Mouse (Mus musculus): ENCODE measurements at regions not wholly inside any gene's neighbourhood (a gene's known extent, or its start where the extent isn't known, plus 50 kb on each side); places are given as distances from the start of the nearest gene placed in this dataset.

DNA sequence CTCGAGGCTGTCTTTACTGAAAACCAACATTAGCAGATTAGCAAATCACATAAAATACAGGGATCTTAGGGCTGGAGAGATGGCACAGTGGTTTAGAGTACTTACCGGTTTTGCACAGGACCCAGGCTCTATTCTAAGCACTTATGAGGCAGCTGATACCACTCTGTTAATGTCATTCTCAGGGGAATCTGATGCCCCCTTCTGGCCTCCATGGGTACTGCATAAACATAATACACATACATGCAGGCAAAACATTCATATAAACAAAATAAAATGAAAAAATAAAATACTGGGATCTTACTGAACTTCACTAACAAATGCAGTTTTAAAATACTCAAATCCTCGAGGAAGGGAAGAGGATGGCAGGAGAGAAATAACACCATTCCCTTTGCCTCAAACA is 164.3 kb upstream of the Supt20 start:
- no peaks in the 10 kb centered on the region for H3K27me3 ChIP-seq (ENCODE audit: control insufficient read depth, insufficient read depth, low read length)
- peaks cover 6% of the 10 kb centered on the region; the same call in 1 of the 2 replicates for H3K9me3 ChIP-seq (ENCODE audit: control insufficient read depth, low read length)
- no peak overlapping the region for H3K9ac ChIP-seq (ENCODE audit: low read length)
- no peak overlapping the region for H3K4me3 ChIP-seq (ENCODE audit: low read depth, low read length)
- no peak for DNase-seq (ENCODE audit: low spot score, missing footprints)
- no peaks in the 10 kb centered on the region for H3K36me3 ChIP-seq (ENCODE audit: control insufficient read depth, insufficient read depth, low read length)
- H3K4me2 ChIP-seq: no peak overlapping the region
- 82% methylated on average over 3 of the region's 3 CpGs for WGBS
- H3K4me1 ChIP-seq (ENCODE audit: control insufficient read depth, insufficient read depth, low read length): no peaks in the 10 kb centered on the region
- no peak overlapping the region for H3K27ac ChIP-seq (ENCODE audit: low read depth, low read length)
- ATAC-seq (ENCODE audit: low FRiP score): no peak

GRCm38 (mm10) chr3:54530251-54530650 is 162.4 kb upstream of the Supt20 start:
- Histone ChIP-seq H3K4me2 (no peak overlapping the region), H3K4me1 (ENCODE audit: control insufficient read depth, insufficient read depth, low read length) (peaks cover 3% of the 10 kb centered on the region; the same call in 1 of the 2 replicates), H3K27me3 (ENCODE audit: control insufficient read depth, insufficient read depth, low read length) (no peaks in the 10 kb centered on the region), H3K27ac (ENCODE audit: low read depth, low read length) (no peak overlapping the region), H3K36me3 (ENCODE audit: control insufficient read depth, insufficient read depth, low read length) (no peaks in the 10 kb centered on the region), H3K9ac (ENCODE audit: low read length) (no peak overlapping the region), H3K4me3 (ENCODE audit: low read depth, low read length) (no peak overlapping the region), H3K9me3 (ENCODE audit: control insufficient read depth, low read length) (peaks cover 6% of the 10 kb centered on the region; the same call in 1 of the 2 replicates)
- no peak for ATAC-seq (ENCODE audit: low FRiP score)
- no peak for DNase-seq (ENCODE audit: low spot score, missing footprints)
- 77% methylated on average over 6 of the region's 6 CpGs for WGBS

DNA sequence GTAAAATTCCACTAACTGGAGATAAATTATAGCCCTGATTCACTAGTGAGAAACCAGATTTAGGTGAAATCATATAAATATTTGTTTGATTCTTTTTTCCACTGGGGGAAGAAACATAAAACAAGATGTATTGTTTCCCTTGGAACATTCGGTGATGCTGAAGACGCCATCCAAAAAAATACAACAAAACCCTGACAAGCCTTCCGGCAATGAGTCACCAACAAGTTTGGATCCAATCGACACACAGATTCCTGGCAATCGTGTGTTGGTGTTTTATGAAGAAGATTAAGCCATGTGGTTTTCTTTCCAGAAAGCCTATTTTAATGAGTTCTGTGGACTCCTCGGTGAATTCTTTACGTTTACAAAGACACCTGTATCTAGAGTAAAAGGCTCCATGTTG is 157.2 kb upstream of the Supt20 start:
- Histone ChIP-seq H3K4me1 (ENCODE audit: control insufficient read depth, insufficient read depth, low read length) (peaks cover 3% of the 10 kb centered on the region; the same call in 1 of the 2 replicates), H3K36me3 (ENCODE audit: control insufficient read depth, insufficient read depth, low read length) (no peaks in the 10 kb centered on the region)
- no peak for ATAC-seq (ENCODE audit: low FRiP score)

GRCm38 (mm10) chr3:54538055-54538454 is 154.6 kb upstream of the Supt20 start:
- no peaks in the 10 kb centered on the region for H3K27me3 ChIP-seq (ENCODE audit: control insufficient read depth, insufficient read depth, low read length)
- H3K9ac ChIP-seq (ENCODE audit: low read length): no peak overlapping the region
- no peak overlapping the region for H3K4me3 ChIP-seq (ENCODE audit: low read depth, low read length)
- no peaks in the 10 kb centered on the region for H3K36me3 ChIP-seq (ENCODE audit: control insufficient read depth, insufficient read depth, low read length)
- ATAC-seq (ENCODE audit: low FRiP score): no peak
- no peak overlapping the region for H3K4me2 ChIP-seq
- no peak overlapping the region for H3K27ac ChIP-seq (ENCODE audit: low read depth, low read length)
- WGBS: 65% methylated on average over 3 of the region's 3 CpGs
- H3K9me3 ChIP-seq (ENCODE audit: control insufficient read depth, low read length): no peaks in the 10 kb centered on the region; the same call in 1 of the 2 replicates
- H3K4me1 ChIP-seq (ENCODE audit: control insufficient read depth, insufficient read depth, low read length): peaks cover 3% of the 10 kb centered on the region; the same call in 1 of the 2 replicates
- no peak for DNase-seq (ENCODE audit: low spot score, missing footprints)

More for the DNA sequence above, 157.2 kb upstream of the Supt20 start:
- Histone ChIP-seq H3K27me3 (ENCODE audit: control insufficient read depth, insufficient read depth, low read length) (no peaks in the 10 kb centered on the region), H3K4me2 (no peak overlapping the region), H3K27ac (ENCODE audit: low read depth, low read length) (no peak overlapping the region), H3K4me3 (ENCODE audit: low read depth, low read length) (no peak overlapping the region), H3K9me3 (ENCODE audit: control insufficient read depth, low read length) (no peaks in the 10 kb centered on the region), H3K9ac (ENCODE audit: low read length) (no peak overlapping the region)
- no peak for DNase-seq (ENCODE audit: low spot score, missing footprints)
- 90% methylated on average over 7 of the region's 7 CpGs for WGBS

DNA sequence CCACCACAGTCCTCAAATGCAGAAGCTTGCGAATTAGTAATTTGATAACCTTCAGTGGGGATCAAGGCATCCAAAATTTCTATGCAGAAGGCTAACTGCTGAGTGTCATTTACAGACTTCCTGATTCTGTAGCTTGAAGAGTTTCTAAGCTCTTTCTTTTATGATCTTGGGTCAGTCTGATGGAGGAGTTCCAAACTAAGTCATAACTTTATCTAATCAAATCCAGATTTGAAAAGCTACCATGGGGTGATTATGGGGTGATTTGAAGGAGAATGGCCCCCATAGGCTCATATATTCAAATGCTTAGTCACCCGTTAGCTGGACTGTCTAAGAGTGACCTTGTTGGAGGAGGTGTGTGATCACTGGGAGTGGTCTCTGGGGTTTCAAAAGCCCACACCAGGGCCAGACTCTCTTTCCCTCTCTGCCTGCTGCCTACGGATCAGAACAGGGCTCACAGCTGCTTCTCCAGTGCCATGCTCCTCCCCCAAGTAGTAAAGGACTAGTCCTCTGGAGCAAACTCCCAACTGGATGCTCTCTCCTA is 152.0 kb upstream of the Supt20 start:
- Histone ChIP-seq H3K27ac (ENCODE audit: low read depth, low read length) (no peak overlapping the region), H3K9me3 (ENCODE audit: control insufficient read depth, low read length) (no peaks in the 10 kb centered on the region; the same call in 1 of the 2 replicates), H3K27me3 (ENCODE audit: control insufficient read depth, insufficient read depth, low read length) (no peaks in the 10 kb centered on the region), H3K4me2 (no peak overlapping the region), H3K4me1 (ENCODE audit: control insufficient read depth, insufficient read depth, low read length) (no peaks in the 10 kb centered on the region), H3K36me3 (ENCODE audit: control insufficient read depth, insufficient read depth, low read length) (no peaks in the 10 kb centered on the region), H3K4me3 (ENCODE audit: low read depth, low read length) (no peak overlapping the region), H3K9ac (ENCODE audit: low read length) (no peak overlapping the region)
- DNase-seq (ENCODE audit: low spot score, missing footprints): no peak
- no peak for ATAC-seq (ENCODE audit: low FRiP score)
- 77% methylated on average over 3 of the region's 3 CpGs for WGBS

GRCm38 (mm10) chr3:54541389-54541788 is 151.2 kb upstream of the Supt20 start:
- Histone ChIP-seq H3K27ac (ENCODE audit: low read depth, low read length) (no peak overlapping the region), H3K4me1 (ENCODE audit: control insufficient read depth, insufficient read depth, low read length) (no peaks in the 10 kb centered on the region), H3K9ac (ENCODE audit: low read length) (no peak overlapping the region), H3K4me2 (no peak overlapping the region), H3K27me3 (ENCODE audit: control insufficient read depth, insufficient read depth, low read length) (no peaks in the 10 kb centered on the region), H3K36me3 (ENCODE audit: control insufficient read depth, insufficient read depth, low read length) (no peaks in the 10 kb centered on the region), H3K4me3 (ENCODE audit: low read depth, low read length) (no peak overlapping the region), H3K9me3 (ENCODE audit: control insufficient read depth, low read length) (no peaks in the 10 kb centered on the region; the same call in 1 of the 2 replicates)
- 92% methylated on average over 5 of the region's 5 CpGs for WGBS
- DNase-seq (ENCODE audit: low spot score, missing footprints) (no peak), ATAC-seq (ENCODE audit: low FRiP score) (no peak)

- DNase-seq (ENCODE audit: low spot score, missing footprints): no peak
- no peaks in the 10 kb centered on the region for H3K4me1 ChIP-seq (ENCODE audit: control insufficient read depth, insufficient read depth, low read length)
- H3K27me3 ChIP-seq (ENCODE audit: control insufficient read depth, insufficient read depth, low read length): no peaks in the 10 kb centered on the region
- no peaks in the 10 kb centered on the region for H3K36me3 ChIP-seq (ENCODE audit: control insufficient read depth, insufficient read depth, low read length)
- ATAC-seq (ENCODE audit: low FRiP score): no peak
- no peak overlapping the region for H3K4me3 ChIP-seq (ENCODE audit: low read depth, low read length)
- no peak overlapping the region for H3K9ac ChIP-seq (ENCODE audit: low read length)
- no peak overlapping the region for H3K4me2 ChIP-seq
- no peak overlapping the region for H3K27ac ChIP-seq (ENCODE audit: low read depth, low read length)
- H3K9me3 ChIP-seq (ENCODE audit: control insufficient read depth, low read length): no peaks in the 10 kb centered on the region; the same call in 1 of the 2 replicates
Observed at GRCm38 (mm10) chr3:54545393-54545792, 147.2 kb upstream of the Supt20 start.

GRCm38 (mm10) chr3:54551908-54552307 is 140.7 kb upstream of the Supt20 start:
- Histone ChIP-seq H3K9me3 (ENCODE audit: control insufficient read depth, low read length) (no peaks in the 10 kb centered on the region; the same call in 1 of the 2 replicates), H3K4me3 (ENCODE audit: low read depth, low read length) (no peak overlapping the region), H3K27me3 (ENCODE audit: control insufficient read depth, insufficient read depth, low read length) (no peaks in the 10 kb centered on the region), H3K36me3 (ENCODE audit: control insufficient read depth, insufficient read depth, low read length) (no peaks in the 10 kb centered on the region), H3K4me2 (no peak overlapping the region), H3K27ac (ENCODE audit: low read depth, low read length) (no peak overlapping the region), H3K9ac (ENCODE audit: low read length) (no peak overlapping the region), H3K4me1 (ENCODE audit: control insufficient read depth, insufficient read depth, low read length) (no peaks in the 10 kb centered on the region)
- 84% methylated on average over 9 of the region's 9 CpGs for WGBS
- DNase-seq (ENCODE audit: low spot score, missing footprints) (no peak), ATAC-seq (ENCODE audit: low FRiP score) (no peak)

GRCm38 (mm10) chr3:54555954-54556353 is 136.7 kb upstream of the Supt20 start:
- H3K4me1 ChIP-seq (ENCODE audit: control insufficient read depth, insufficient read depth, low read length): no peaks in the 10 kb centered on the region
- 91% methylated on average over 2 of the region's 2 CpGs for WGBS
- no peaks in the 10 kb centered on the region for H3K27me3 ChIP-seq (ENCODE audit: control insufficient read depth, insufficient read depth, low read length)
- no peak overlapping the region for H3K27ac ChIP-seq (ENCODE audit: low read depth, low read length)
- H3K9ac ChIP-seq (ENCODE audit: low read length): no peak overlapping the region
- H3K36me3 ChIP-seq (ENCODE audit: control insufficient read depth, insufficient read depth, low read length): no peaks in the 10 kb centered on the region
- ATAC-seq (ENCODE audit: low FRiP score) (no peak), DNase-seq (ENCODE audit: low spot score, missing footprints) (no peak)
- no peaks in the 10 kb centered on the region; the same call in 1 of the 2 replicates for H3K9me3 ChIP-seq (ENCODE audit: control insufficient read depth, low read length)
- H3K4me3 ChIP-seq (ENCODE audit: low read depth, low read length): no peak overlapping the region
- no peak overlapping the region for H3K4me2 ChIP-seq
